Mouse (Mus musculus) activated CD4-positive, CD25-positive, alpha-beta regulatory T cell, adult 4 months (primary cell): Measurements from ENCODE around the gene Prkcq. TPM values are rescaled to one million over a fixed set of nuclear protein-coding genes. Genes with fewer than 3 reads are reported as not detected.

ENCODE experiments used
- ATAC-seq: one replicate; pipeline ENCODE4 v1.8.0; 2017
- polyA plus RNA-seq, 2 experiments: library from polyadenylated mRNA; unstranded; fragments of 100-300 nt; shearing (Covaris generic); gene quantifications; one replicate each; pipeline ENCODE4 v1.2.1; 2017

The Prkcq gene
- polyA plus RNA-seq, 2 experiments from 2014 or later, result 118 to 125 TPM

- ATAC-seq, result no peak
Measured at GRCm38 (mm10) chr2:11224808-11225484, 53.0 kb downstream of the Prkcq start.

- ATAC-seq, result no peak
Measured at GRCm38 (mm10) chr2:11225485-11225876, 53.6 kb downstream of the Prkcq start.

GRCm38 (mm10) chr2:11226555-11226954, 54.6 kb downstream of the Prkcq start:
- no peak for ATAC-seq

GRCm38 (mm10) chr2:11229126-11229525, 57.2 kb downstream of the Prkcq start:
- peak; percentile 40 for ATAC-seq

GRCm38 (mm10) chr2:11231118-11231517, 59.2 kb downstream of the Prkcq start:
- ATAC-seq, result no peak

GRCm38 (mm10) chr2:11231988-11232387, 60.1 kb downstream of the Prkcq start:
- ATAC-seq, result no peak

- peak; percentile 61 for ATAC-seq
Measured at GRCm38 (mm10) chr2:11238254-11238653, 66.3 kb downstream of the Prkcq start.

- ATAC-seq, result peak; percentile 30
Measured at GRCm38 (mm10) chr2:11239523-11239922, 67.6 kb downstream of the Prkcq start.

- ATAC-seq, result no peak
Measured at GRCm38 (mm10) chr2:11245926-11246325, 74.0 kb downstream of the Prkcq start.

- peak; percentile 62 for ATAC-seq
Measured at GRCm38 (mm10) chr2:11253945-11254344, 82.0 kb downstream of the Prkcq start.

- ATAC-seq, result peak; percentile 82
Measured at GRCm38 (mm10) chr2:11254446-11254845, 82.5 kb downstream of the Prkcq start.

- ATAC-seq, result no peak
Measured at GRCm38 (mm10) chr2:11257260-11257850, 85.4 kb downstream of the Prkcq start.

GRCm38 (mm10) chr2:11258181-11258580, 86.3 kb downstream of the Prkcq start:
- no peak for ATAC-seq

GRCm38 (mm10) chr2:11259361-11259760, 87.5 kb downstream of the Prkcq start:
- ATAC-seq, result peak; percentile 18

- no peak for ATAC-seq
Measured at GRCm38 (mm10) chr2:11264836-11265235, 92.9 kb downstream of the Prkcq start.

GRCm38 (mm10) chr2:11265455-11265854, 93.5 kb downstream of the Prkcq start:
- no peak for ATAC-seq

- peak; percentile 30 for ATAC-seq
Measured at GRCm38 (mm10) chr2:11266294-11266693, 94.4 kb downstream of the Prkcq start.

- ATAC-seq, result no peak
Measured at GRCm38 (mm10) chr2:11278965-11279364, 107.1 kb downstream of the Prkcq start.

- no peak for ATAC-seq
Measured at GRCm38 (mm10) chr2:11280247-11280646, 108.3 kb downstream of the Prkcq start.

- peak; percentile 26 for ATAC-seq
Measured at GRCm38 (mm10) chr2:11287834-11288530, 116.1 kb downstream of the Prkcq start.

GRCm38 (mm10) chr2:11288531-11288846, 116.6 kb downstream of the Prkcq start:
- ATAC-seq, result peak; percentile 82

GRCm38 (mm10) chr2:11290931-11291330, 119.0 kb downstream of the Prkcq start:
- ATAC-seq, result no peak

- no peak for ATAC-seq
Measured at GRCm38 (mm10) chr2:11291570-11292405, 119.9 kb downstream of the Prkcq start.
